Mouse (Mus musculus): ENCODE measurements around the gene Cnih2. TPM values are rescaled to one million over a fixed set of nuclear protein-coding genes. Genes with fewer than 3 reads are reported as not detected.
"Not testable (repeated sequence)": the region's sequence is repeated elsewhere in the genome, so short reads cannot be mapped to it uniquely, and the experiment has no call there.

Gene Cnih2
- polyA plus RNA-seq, 1 experiment from 2014 or later = 168 TPM

DNA sequence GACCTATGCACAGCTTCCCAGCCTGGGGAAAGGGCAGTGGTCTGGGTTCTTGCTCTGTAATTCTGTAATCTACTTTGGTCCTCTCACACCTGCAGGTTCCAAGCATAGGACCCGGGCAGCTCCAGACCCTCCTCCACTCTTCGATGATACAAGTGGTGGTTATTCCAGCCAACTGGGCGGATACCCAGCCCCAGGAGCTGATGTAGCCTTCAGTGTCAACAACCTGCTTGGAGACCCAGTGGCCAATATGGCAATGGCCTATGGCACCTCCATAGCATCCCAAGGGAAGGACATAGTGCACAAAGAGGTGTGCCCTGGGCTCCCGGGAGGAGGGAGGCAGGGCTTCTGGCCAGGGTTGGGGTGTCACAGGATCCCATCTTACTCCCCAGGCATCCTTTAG lies 9.0 kb downstream of the Cnih2 start:
- Histone ChIP-seq H3K9me3 (no peaks in the 10 kb centered on the region), H3K36me3 (replicated peaks) (peaks cover 42% of the 10 kb centered on the region), H3K4me1 (peaks cover 41% of the 10 kb centered on the region), H3K4me2 (peak overlapping the region; percentile 87), H3K27ac (no peak overlapping the region), H3K27me3 (peaks cover 23% of the 10 kb centered on the region), H3K4me3 (replicated peaks) (peak overlapping the region; percentile 85), H3K9ac (peak overlapping the region; percentile 74; the same call in 1 of the 2 replicates)
- 91% methylated on average over 4 of the region's 4 CpGs for WGBS
- ATAC-seq (ENCODE audit: low FRiP score) = no peak

DNA sequence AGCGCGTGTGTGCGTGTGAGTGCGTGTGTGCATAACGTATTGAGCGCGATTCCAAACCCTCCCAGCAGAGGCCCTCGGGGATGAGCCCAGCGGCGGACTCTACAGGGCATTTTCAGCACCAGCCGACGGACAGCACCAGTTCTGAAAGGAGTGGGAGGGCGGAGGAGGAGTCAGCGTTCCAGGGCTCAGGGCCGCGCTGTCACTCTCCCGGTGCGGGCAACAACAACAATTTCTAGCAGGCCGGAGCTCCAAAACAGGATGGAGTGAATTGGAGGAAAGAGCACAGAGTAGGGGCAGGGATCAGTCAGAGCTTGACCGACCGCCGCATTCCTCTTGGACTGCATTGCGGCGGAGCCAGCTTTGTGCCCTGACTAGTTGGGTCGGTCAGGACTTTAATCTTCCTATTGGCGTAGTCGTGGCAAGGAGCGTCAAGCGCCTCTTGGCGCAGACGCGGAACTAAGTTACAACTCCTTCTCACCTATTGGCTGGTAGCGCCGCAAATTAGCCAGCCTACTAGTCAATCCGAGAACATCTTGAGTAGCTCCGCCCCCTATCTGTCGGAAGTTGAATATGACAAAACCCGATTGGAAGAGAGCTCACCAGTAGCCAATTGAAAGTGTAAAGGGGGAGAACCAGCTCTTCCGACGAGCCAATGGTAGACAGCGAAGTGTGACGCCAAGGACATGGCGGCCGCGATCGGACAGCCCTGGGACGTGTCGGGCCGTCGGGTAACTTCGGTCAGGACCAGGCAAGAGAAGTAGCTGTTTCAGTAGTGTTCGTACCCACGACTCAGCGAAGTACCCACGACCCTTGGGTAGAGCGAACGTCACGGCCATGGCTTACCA lies 10.2 kb downstream of the Cnih2 start, which contains the start of gene Yif1a:
TSS of gene Yif1a (plus strand) at position 655 of the 845 bp plus-strand sequence.
- ATAC-seq (ENCODE audit: low FRiP score) = peak; percentile 96
- Histone ChIP-seq H3K9me3 (no peaks in the 10 kb centered on the region), H3K9ac (peak within 1 kb of the TSS; percentile 74), H3K27ac (peak within 1 kb of the TSS; percentile 78), H3K27me3 (peaks cover 35% of the 10 kb centered on the region), H3K4me1 (peaks cover 29% of the 10 kb centered on the region), H3K4me3 (replicated peaks) (peak within 1 kb of the TSS; percentile 85), H3K36me3 (replicated peaks) (peaks cover 34% of the 10 kb centered on the region), H3K4me2 (peak within 1 kb of the TSS; percentile 87)
- under 1% methylated on average over 58 of the region's 58 CpGs for WGBS

DNA sequence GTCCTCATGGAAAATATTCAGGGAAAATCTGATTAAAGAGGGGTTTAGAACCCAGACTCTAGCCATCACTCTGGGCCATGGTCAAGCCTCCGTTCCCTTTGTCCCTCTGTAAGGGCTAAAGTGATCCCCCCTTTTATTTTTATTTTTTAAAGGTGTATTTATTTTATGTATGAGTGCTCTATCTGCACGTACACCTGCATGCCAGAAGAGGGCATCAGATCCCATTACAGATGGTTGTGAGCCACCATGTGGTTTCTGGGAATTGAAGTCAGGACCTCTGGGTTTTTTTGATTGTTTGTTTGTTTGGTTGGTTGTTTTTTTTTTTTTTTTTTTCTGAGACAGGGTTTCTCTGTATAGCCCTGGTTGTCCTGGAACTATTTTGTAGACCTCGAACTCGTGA lies 11.8 kb downstream of the Cnih2 start:
- H3K9ac ChIP-seq; H3K4me2 ChIP-seq; H3K4me3 ChIP-seq (replicated peaks); ATAC-seq (ENCODE audit: low FRiP score); H3K9me3 ChIP-seq; H3K27ac ChIP-seq: not testable (repeated sequence)
- Histone ChIP-seq H3K4me1 (peaks cover 28% of the 10 kb centered on the region), H3K27me3 (peaks cover 51% of the 10 kb centered on the region), H3K36me3 (replicated peaks) (peaks cover 18% of the 10 kb centered on the region)
- 61% methylated on average over 4 of the region's 4 CpGs for WGBS

DNA sequence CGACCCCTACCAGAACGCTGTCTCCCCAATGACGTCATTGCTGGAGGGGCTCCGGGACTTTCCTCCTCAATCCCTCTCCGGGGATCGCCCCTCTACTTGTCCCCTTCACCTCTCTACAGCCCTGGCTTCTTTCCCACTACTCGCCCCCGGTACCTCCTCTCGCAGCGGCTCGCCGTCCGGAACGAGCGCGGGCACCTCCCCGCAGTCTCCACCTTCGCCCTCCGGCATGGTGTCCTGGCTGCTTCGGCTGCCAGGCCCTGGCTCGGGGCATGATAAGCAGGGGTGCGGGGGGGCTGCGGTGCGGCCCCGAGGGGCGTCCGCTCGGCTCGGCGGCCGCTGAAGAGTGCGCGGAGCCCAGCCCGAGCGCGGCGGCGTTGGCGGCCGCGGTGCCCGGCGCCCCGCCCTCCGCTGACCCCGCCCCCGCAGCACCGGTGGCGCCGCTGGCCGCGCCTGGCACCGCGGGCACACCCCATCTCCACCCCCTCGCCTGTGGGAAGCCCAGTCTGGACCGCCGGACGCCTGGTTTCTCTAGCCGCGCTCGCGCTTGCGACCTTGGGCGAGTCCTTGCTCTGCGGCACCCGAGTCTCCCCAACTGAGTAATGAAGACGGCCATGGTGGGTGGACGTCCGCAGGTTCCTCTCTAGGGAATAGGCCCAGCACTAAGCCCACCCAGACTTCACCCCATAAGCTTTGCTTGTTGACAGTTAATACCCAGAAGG lies 13.0 kb downstream of the Cnih2 start, which contains the start of gene Tmem151a:
TSS of gene Tmem151a (minus strand) at position 387 of the 719 bp plus-strand sequence.
- Histone ChIP-seq H3K36me3 (replicated peaks) (peaks cover 7% of the 10 kb centered on the region; the same call in 1 of the 2 replicates), H3K27me3 (peaks cover 63% of the 10 kb centered on the region), H3K4me3 (replicated peaks) (peak within 1 kb of the TSS; percentile 48), H3K4me1 (peaks cover 28% of the 10 kb centered on the region), H3K9ac (peak within 1 kb of the TSS; percentile 57), H3K4me2 (peak within 1 kb of the TSS; percentile 83), H3K27ac (no peak within 1 kb of the TSS), H3K9me3 (no peaks in the 10 kb centered on the region)
- no peak for ATAC-seq (ENCODE audit: low FRiP score)
- WGBS = under 1% methylated on average over 69 of the region's 69 CpGs

DNA sequence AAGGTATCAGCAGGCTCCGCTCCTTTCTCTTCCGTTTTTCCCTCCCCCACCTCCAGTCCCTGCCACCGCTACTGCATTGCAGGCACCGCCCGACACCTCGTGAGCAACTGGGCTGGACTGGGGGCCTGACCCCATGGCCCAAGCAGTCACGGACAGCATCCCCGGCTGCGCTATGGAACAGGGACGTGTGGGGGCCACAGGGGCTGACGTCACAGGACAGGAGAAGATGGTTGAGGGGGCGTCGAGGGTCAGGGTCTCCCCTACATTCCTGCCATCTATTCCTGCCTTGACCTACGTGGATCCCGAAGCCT lies 13.5 kb downstream of the Cnih2 start:
- Histone ChIP-seq H3K4me1 (peaks cover 28% of the 10 kb centered on the region), H3K4me3 (replicated peaks) (peak overlapping the region; percentile 48), H3K9me3 (no peaks in the 10 kb centered on the region), H3K36me3 (replicated peaks) (0 out of 2 replicates have a peak, but pooled peaks cover 4% of the 10 kb centered on the region), H3K4me2 (peak overlapping the region; percentile 83), H3K9ac (peak overlapping the region; percentile 57; the same call in 1 of the 2 replicates), H3K27ac (no peak overlapping the region), H3K27me3 (peaks cover 68% of the 10 kb centered on the region)
- 5% methylated on average over 15 of the region's 15 CpGs for WGBS
- ATAC-seq (ENCODE audit: low FRiP score) = no peak

DNA sequence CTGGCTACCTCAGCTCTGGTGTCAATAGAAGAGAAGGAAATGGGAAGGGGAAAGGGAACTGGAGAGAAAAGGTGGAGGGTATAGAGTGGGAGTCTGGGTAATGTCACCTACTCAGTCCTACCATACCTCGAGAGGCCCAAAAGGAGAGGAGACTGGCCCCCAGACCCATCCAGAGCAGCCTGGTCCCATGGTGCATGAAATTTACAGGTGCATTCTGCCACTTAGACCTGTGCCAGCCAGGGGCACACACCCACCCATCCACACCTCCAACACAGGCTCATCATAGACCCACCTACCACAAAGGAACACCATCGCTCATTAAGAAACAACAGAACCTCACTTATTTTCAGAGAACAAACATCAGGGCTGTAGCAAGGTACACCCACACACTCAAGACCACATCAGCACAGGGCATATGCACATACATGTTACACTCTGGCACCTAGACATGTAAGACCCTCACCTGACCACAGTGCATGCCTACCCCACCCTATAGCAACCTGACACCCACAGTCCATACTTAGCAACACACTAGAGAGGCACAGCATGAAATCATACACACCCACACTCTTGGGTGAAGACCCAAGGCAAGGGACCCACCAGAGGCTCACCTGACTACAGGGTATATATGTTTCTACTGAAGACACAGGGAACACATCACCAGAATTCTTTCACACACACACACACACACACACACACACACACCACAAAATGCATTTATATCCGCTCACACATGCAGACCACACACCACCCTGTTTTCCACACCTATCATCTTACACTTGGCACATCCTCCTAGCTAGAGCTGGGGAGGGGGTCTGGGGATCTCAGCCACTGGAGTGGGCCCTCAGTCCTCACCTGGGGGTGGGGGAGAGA lies 14.1 kb downstream of the Cnih2 start:
- Histone ChIP-seq H3K4me2 (peak overlapping the region; percentile 83; the same call in 1 of the 2 replicates), H3K9ac (no peak overlapping the region), H3K27ac (no peak overlapping the region), H3K36me3 (replicated peaks) (no peaks in the 10 kb centered on the region), H3K4me3 (replicated peaks) (peak overlapping the region; percentile 48; the same call in 1 of the 2 replicates), H3K27me3 (peaks cover 72% of the 10 kb centered on the region), H3K9me3 (no peaks in the 10 kb centered on the region), H3K4me1 (peaks cover 22% of the 10 kb centered on the region)
- WGBS = 66% methylated on average over 3 of the region's 3 CpGs
- no peak for ATAC-seq (ENCODE audit: low FRiP score)

DNA sequence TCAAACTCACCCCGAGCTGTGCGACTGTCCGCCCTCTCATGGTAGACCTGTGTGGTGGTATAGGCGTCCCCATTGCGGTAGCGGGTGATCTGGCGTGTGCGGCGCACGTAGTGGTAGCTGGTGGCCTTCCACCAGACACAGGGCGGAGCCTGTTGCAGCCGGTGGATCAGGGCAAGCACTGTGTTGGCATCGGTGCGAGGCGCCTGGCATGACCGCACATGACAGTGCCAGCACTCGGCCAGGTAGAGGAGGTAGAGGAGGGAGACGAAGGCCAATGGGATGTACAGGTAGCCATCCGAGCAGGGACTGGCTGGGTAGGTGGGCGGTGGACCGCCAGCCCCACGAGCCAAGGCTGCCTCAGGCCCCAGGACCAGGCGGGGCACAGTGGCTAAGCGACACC lies 15.7 kb downstream of the Cnih2 start:
- H3K4me1 ChIP-seq = peaks cover 16% of the 10 kb centered on the region
- WGBS = 76% methylated on average over 24 of the region's 24 CpGs
- H3K9ac ChIP-seq = no peak overlapping the region
- 0 out of 2 replicates have a peak overlapping the region, but pooled peaks have one; percentile 2 for H3K4me3 ChIP-seq (replicated peaks)
- no peaks in the 10 kb centered on the region for H3K36me3 ChIP-seq (replicated peaks)
- H3K9me3 ChIP-seq = no peaks in the 10 kb centered on the region
- ATAC-seq (ENCODE audit: low FRiP score) = no peak
- H3K27me3 ChIP-seq = peaks cover 76% of the 10 kb centered on the region
- no peak overlapping the region for H3K27ac ChIP-seq
- H3K4me2 ChIP-seq = no peak overlapping the region

DNA sequence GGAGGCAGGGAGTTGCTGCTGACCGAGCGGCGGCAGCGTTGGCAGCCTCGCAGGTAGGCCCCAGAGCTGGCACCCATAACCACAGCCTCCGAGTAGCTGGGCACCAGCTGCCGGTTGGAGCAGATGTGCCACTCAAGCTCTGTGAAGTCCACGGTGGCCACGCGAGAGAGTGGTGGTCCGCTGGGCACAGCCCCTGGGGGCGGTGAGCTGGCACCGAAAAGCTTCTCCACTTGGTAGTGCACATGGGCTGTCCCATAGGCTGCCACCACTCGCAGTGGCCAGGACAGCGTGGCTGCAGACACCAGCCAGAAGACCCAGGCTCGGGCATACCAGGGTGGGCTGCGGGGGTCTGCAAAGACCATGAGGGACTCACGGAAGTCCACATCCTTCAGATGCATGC lies 16.3 kb downstream of the Cnih2 start:
- WGBS = 70% methylated on average over 18 of the region's 18 CpGs
- peaks cover 76% of the 10 kb centered on the region for H3K27me3 ChIP-seq
- no peaks in the 10 kb centered on the region for H3K36me3 ChIP-seq (replicated peaks)
- no peak overlapping the region for H3K4me2 ChIP-seq
- no peak overlapping the region for H3K27ac ChIP-seq
- H3K9me3 ChIP-seq = no peaks in the 10 kb centered on the region
- H3K9ac ChIP-seq = no peak overlapping the region
- 0 out of 2 replicates have a peak overlapping the region, but pooled peaks have one; percentile 2 for H3K4me3 ChIP-seq (replicated peaks)
- H3K4me1 ChIP-seq = peaks cover 12% of the 10 kb centered on the region
- ATAC-seq (ENCODE audit: low FRiP score) = no peak

DNA sequence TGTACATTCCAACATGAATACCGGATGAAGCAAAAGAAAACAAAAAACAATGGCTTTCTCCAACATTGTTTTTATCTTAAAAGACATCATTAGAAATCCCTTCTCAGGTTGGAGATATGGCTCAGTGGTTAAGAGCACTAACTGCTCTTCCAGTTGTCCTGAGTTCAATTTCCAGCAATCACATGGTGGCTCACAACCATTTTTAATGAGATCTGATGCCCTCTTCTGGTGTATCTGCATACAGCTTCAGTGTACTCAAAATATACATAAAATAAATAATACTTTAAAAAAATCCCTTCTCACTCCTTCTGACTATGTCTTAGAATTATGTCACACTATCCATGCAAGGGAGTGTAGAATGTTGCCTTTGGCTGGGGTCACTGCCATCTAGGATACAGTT lies 19.0 kb downstream of the Cnih2 start:
- no peak overlapping the region for H3K4me3 ChIP-seq (replicated peaks)
- H3K36me3 ChIP-seq (replicated peaks) = no peaks in the 10 kb centered on the region
- H3K27ac ChIP-seq = no peak overlapping the region
- peaks cover 58% of the 10 kb centered on the region for H3K27me3 ChIP-seq
- no peak overlapping the region for H3K9ac ChIP-seq
- no peaks in the 10 kb centered on the region for H3K9me3 ChIP-seq
- no peak for ATAC-seq (ENCODE audit: low FRiP score)
- WGBS = 92% methylated on average over 1 of the region's 1 CpGs
- H3K4me2 ChIP-seq = no peak overlapping the region
- no peaks in the 10 kb centered on the region for H3K4me1 ChIP-seq

DNA sequence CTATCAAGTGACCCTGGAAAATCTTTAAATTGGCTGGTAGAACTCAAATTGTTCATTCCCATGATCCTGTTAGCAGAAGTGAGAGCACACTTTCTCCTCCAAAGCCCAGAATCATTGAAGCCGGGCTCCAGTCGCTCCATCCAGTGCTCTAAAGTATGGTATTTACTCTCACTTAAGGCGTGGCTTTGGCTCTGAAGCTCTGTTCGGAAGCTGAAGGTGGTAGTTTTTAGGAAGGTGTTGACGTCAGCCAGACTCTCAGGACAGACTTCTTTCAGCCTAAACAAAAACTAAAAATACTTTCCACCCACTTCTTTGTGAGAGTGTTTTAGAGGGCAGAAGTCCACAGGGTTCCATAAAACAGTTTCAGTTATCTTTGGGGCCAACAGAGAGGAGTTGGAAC lies 24.8 kb downstream of the Cnih2 start:
- H3K27me3 ChIP-seq = peaks cover 41% of the 10 kb centered on the region

DNA sequence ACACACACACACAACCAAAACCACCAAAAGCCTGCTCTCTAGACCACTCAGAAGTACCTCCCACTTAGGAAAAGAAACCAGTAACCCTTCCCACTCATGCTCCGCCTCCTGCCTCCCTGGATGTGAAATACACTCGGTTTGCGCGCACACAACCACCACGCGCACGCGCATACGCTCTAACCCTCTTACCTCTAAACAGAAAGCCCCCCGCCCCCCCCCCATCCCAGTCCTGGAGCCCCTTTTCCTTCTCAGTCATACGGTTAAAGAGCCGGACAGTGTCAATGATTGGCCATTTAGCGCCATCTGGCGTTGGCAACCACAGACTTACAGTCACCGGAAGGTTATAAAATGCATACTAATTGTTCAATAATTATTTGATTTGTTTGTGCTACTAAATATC lies 25.3 kb downstream of the Cnih2 start:
- WGBS = 1% methylated on average over 15 of the region's 15 CpGs
- no peaks in the 10 kb centered on the region for H3K9me3 ChIP-seq
- no peaks in the 10 kb centered on the region for H3K36me3 ChIP-seq (replicated peaks)
- H3K4me2 ChIP-seq = peak overlapping the region; percentile 66
- H3K27ac ChIP-seq = peak overlapping the region; percentile 87; the same call in 1 of the 2 replicates
- no peak overlapping the region for H3K9ac ChIP-seq
- peak overlapping the region; percentile 42 for H3K4me3 ChIP-seq (replicated peaks)
- ATAC-seq (ENCODE audit: low FRiP score) = peak; percentile 28; the same call in 1 of the 2 replicates
- peaks cover 41% of the 10 kb centered on the region for H3K4me1 ChIP-seq
- peaks cover 42% of the 10 kb centered on the region for H3K27me3 ChIP-seq

More for the DNA sequence above, 24.8 kb downstream of the Cnih2 start:
- Histone ChIP-seq H3K4me2 (no peak overlapping the region), H3K36me3 (replicated peaks) (no peaks in the 10 kb centered on the region), H3K9ac (no peak overlapping the region), H3K9me3 (no peaks in the 10 kb centered on the region), H3K4me1 (peaks cover 37% of the 10 kb centered on the region), H3K4me3 (replicated peaks) (no peak overlapping the region), H3K27ac (no peak overlapping the region)
- no peak for ATAC-seq (ENCODE audit: low FRiP score)
- WGBS = 41% methylated on average over 5 of the region's 5 CpGs

Data from forebrain, embryonic 12.5 days (tissue).